Mouse (Mus musculus) heart, embryonic 16.5 days (tissue): ENCODE data around the gene Tesk2. TPM values are rescaled to one million over a fixed set of nuclear protein-coding genes. Genes with fewer than 3 reads are reported as not detected.

Experiments used
- ATAC-seq: fragments of 200-750 bp; cut with Nextera tagmentation; replicated peaks from 2 replicates; pipeline ENCODE4 v1.8.0; 2017; ENCODE audit warnings: moderate number of reproducible peaks; ENCODE audit not compliant: insufficient read depth, low FRiP score; ENCODE audit errors: extremely low read depth
- H3K27ac ChIP-seq: fragments of 300-500 bp; sonication (generic); 2 replicates; pipeline ENCODE4 v1.5.1; 2014; ENCODE audit warnings: mild to moderate bottlenecking, low read length, control low read depth, moderate library complexity
- H3K27me3 ChIP-seq: fragments of 300-500 bp; sonication (generic); 2 replicates; pipeline ENCODE4 v1.6.1; 2014; ENCODE audit warnings: low read length, mixed read lengths; ENCODE audit not compliant: control insufficient read depth, insufficient read depth
- H3K36me3 ChIP-seq: fragments of 300-500 bp; sonication (generic); 2 replicates; pipeline ENCODE4 v1.6.1; 2014; ENCODE audit not compliant: control insufficient read depth, insufficient read depth
- H3K4me1 ChIP-seq: fragments of 300-500 bp; sonication (generic); 2 replicates; pipeline ENCODE4 v1.6.1; 2014; ENCODE audit warnings: low read length, mixed read lengths; ENCODE audit not compliant: control insufficient read depth, insufficient read depth
- H3K4me2 ChIP-seq: fragments of 300-500 bp; sonication (generic); 2 replicates; pipeline ENCODE4 v1.6.1; 2014; ENCODE audit warnings: low read depth, mild to moderate bottlenecking, control low read depth, low read length
- H3K4me3 ChIP-seq: fragments of 300-500 bp; sonication (generic); 2 replicates; pipeline ENCODE4 v1.5.1; 2014; ENCODE audit warnings: mild to moderate bottlenecking, control low read depth, low read length
- H3K9ac ChIP-seq: fragments of 300-500 bp; sonication (generic); 2 replicates; pipeline ENCODE4 v1.6.1; 2014; ENCODE audit warnings: low read length, control low read depth
- H3K9me3 ChIP-seq: fragments of 300-500 bp; sonication (generic); replicated peaks from 2 replicates; pipeline ENCODE4 v1.6.1; 2016; ENCODE audit warnings: low read length; ENCODE audit not compliant: control insufficient read depth
- WGBS: fragments of 180-500 bp; shearing (Covaris S2); extraction: QIAGEN DNeasy Blood & Tissue Kit; methylation state at CpG from one replicate; pipeline ENCODE4 v1.1.7; 2014; 5-methylcytosine and 5-hydroxymethylcytosine counted together
- polyA plus RNA-seq: library from polyadenylated mRNA; unstranded; fragments of >200 nt; fragmentation: Nextera tagmentation; extraction: Ambion mirVana; gene quantifications from 2 replicates; pipeline ENCODE4 v1.2.1, GENCODE M21; 2015

Tesk2 gene
- polyA plus RNA-seq, 1 experiment from 2014 or later: 3.3 TPM

DNA sequence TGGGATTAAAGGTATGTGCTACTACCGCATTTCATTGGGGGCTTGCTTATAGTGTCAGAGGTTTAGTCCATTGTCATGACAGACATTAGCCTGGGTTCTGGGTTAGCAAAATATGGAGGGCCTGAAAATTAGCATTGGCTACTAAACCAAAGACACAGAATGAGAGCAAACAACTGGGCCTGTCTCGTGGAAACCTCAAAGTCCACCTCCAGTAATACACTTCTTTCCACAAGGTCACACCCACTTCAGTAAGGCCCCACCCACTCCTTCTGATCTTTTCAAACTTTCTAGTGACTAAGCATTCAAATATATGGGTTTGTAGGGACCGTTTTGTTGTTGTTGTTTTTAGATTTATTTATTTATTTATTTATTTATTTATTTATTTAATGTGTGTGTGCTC is 8.8 kb downstream of the Tesk2 start:
- no peaks in the 10 kb centered on the region for H3K27me3 ChIP-seq
- no peak overlapping the region for H3K9ac ChIP-seq
- WGBS: 89% methylated on average over 3 of the region's 3 CpGs

DNA sequence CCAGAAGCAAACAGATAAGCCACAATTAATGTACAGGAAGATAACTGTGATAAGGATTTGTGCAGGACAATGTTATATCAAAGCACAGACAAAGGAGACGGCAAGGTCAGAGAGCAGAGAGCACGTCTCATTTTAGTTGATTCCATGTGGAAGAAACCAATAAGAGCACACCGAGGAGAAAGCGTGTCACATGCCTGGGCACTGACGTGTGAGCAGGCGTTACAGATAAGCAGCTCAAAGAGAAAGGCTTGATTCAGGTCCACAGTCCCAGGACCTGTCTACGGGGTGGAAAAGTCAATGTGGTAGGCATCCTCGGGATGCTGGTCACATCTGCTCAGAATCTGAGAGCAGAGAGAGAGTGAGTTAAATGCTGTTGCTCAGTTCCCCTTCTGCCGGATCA is 10.3 kb downstream of the Tesk2 start:
- 42% methylated on average over 9 of the region's 9 CpGs for WGBS
- ATAC-seq: no peak
- no peak overlapping the region for H3K4me2 ChIP-seq

More for the DNA sequence above, 8.8 kb downstream of the Tesk2 start:
- no peaks in the 10 kb centered on the region for H3K9me3 ChIP-seq
- no peak overlapping the region for H3K4me2 ChIP-seq
- no peak for ATAC-seq
- H3K36me3 ChIP-seq: no peaks in the 10 kb centered on the region
- H3K4me3 ChIP-seq: no peak overlapping the region
- no peaks in the 10 kb centered on the region for H3K4me1 ChIP-seq
- no peak overlapping the region for H3K27ac ChIP-seq

DNA sequence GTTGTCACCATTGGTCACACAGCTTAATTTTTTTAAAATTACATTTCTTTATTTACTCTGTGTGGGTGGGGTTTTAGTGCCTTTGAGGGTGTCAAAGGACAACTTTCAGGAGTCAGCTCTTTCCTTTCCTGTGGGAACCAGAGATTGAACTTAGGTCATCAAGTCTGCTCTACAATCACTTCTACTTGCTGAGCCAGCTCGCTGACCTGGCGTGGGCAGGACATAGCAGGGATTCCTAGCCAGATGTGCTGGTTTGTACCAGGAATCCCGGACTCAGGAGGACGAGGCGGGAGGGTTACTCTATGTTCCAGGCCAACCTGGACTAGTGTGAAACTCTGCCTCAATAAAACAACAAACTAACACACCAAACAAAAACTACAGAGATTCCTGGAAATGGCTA is 11.6 kb downstream of the Tesk2 start:
- 67% methylated on average over 5 of the region's 5 CpGs for WGBS
- Histone ChIP-seq H3K27ac (no peak overlapping the region), H3K27me3 (no peaks in the 10 kb centered on the region), H3K4me1 (no peaks in the 10 kb centered on the region), H3K4me3 (no peak overlapping the region), H3K4me2 (no peak overlapping the region), H3K36me3 (no peaks in the 10 kb centered on the region), H3K9ac (no peak overlapping the region), H3K9me3 (no peaks in the 10 kb centered on the region)
- no peak for ATAC-seq

More for the DNA sequence above, 10.3 kb downstream of the Tesk2 start:
- Histone ChIP-seq H3K36me3 (no peaks in the 10 kb centered on the region), H3K9me3 (no peaks in the 10 kb centered on the region), H3K4me1 (no peaks in the 10 kb centered on the region), H3K9ac (no peak overlapping the region), H3K4me3 (no peak overlapping the region), H3K27me3 (no peaks in the 10 kb centered on the region), H3K27ac (no peak overlapping the region)

DNA sequence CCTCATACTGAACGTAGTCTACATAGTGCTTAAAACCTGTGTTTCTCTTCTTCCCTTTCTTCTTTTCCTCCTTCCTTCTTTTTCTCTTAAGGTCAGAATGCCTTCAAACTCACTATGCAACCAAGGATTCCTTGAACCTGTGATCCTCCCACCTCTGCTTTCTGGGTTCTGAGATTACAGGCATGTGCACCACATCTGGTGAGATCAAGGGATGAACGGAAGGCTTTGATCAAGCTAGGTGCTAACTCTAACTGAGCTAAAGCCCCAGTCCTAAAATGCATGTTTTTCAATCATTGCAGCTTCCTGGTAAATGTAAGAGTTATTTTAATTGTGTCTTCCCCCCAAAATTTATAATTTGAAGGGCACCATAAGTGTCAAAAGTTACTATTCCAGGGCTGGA is 14.2 kb downstream of the Tesk2 start:
- Histone ChIP-seq H3K27me3 (no peaks in the 10 kb centered on the region), H3K9me3 (no peaks in the 10 kb centered on the region), H3K27ac (no peak overlapping the region), H3K4me2 (no peak overlapping the region), H3K4me3 (no peak overlapping the region), H3K36me3 (no peaks in the 10 kb centered on the region), H3K4me1 (no peaks in the 10 kb centered on the region), H3K9ac (no peak overlapping the region)
- 71% methylated on average over 2 of the region's 2 CpGs for WGBS
- ATAC-seq: no peak

DNA sequence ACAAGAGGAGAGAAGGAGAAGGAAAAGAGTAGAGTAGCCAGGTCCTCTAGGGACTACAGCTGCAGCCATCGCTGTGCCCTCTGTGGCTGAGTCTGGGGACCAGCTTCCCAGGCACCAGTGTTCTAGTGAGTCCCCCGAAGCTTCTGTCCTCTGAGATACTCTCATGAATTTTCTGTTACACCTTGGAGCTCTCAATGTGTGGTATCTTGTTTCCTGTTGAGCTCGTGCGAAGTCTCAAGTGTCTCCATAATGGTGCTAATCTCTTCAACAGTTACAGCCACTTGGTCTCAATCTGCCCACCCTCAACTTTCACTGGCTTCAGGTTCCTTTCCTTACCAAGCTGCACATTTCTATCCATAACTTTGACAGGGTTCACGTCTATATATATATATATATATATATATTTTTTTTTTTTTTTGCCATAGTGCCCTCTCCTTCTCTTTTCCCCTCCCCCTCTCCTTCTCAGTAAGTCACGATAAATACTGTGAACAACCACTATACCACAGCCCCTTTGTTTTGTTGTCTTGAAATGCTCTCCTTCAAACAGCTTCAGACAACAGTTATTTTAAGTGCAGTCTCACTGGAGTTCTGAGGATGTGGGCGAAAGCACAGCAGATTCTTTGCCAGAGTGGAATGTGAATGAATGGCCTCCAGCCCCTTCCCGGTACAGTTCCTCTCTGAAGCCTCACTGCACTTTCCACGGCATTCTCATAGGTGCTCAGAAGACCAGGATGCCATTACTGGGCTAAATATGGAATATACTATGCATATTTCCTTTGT is 18.4 kb downstream of the Tesk2 start:
- Histone ChIP-seq H3K4me2 (no peak overlapping the region), H3K9me3 (no peaks in the 10 kb centered on the region), H3K27ac (no peak overlapping the region), H3K36me3 (no peaks in the 10 kb centered on the region), H3K4me3 (no peak overlapping the region), H3K27me3 (no peaks in the 10 kb centered on the region), H3K9ac (no peak overlapping the region), H3K4me1 (no peaks in the 10 kb centered on the region)
- 55% methylated on average over 9 of the region's 9 CpGs for WGBS
- no peak for ATAC-seq

DNA sequence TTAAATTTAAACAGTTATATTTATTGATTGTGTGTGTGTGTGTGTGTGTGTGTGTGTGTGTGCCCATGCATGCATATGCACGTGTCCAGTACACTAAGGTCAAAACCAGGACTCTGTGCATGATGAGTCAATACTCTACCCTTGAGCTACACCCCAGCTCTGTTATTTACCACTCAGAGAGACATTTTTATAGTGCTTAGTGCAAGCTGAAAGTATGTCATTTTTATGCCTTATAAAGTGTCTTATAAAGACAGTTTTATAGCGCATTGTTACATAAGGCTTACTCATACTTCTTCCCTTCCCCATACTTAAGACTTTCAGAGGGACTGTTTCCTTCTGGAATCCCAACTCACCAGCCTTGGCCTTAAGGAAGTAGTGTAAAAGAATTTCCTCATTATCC is 29.0 kb downstream of the Tesk2 start:
- no peaks in the 10 kb centered on the region for H3K36me3 ChIP-seq
- no peak for ATAC-seq

DNA sequence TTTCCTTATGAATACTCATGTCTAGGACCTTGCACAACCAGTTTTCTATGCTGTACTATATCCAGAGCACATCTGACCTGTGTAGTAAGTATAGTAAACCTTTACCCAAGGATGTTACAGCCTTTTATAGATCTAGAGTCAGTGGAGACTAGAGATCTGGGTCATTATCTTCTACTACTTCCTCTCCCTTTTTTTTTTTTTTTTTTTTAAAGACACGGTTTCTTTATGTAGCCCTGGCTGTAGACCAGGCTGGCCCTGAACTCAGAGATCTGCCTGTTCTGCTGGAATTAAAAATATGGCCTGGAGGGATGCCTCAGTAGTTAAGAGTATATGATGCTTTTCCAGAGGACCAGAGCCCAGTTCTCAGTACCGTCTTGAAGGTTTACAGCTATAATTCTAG is 41.2 kb downstream of the Tesk2 start:
- 75% methylated on average over 2 of the region's 2 CpGs for WGBS
- Histone ChIP-seq H3K9ac (no peak overlapping the region), H3K9me3 (no peaks in the 10 kb centered on the region), H3K4me1 (no peaks in the 10 kb centered on the region), H3K4me3 (no peak overlapping the region), H3K36me3 (no peaks in the 10 kb centered on the region), H3K4me2 (no peak overlapping the region), H3K27me3 (no peaks in the 10 kb centered on the region), H3K27ac (no peak overlapping the region)
- no peak for ATAC-seq

More for the DNA sequence above, 29.0 kb downstream of the Tesk2 start:
- Histone ChIP-seq H3K9ac (no peak overlapping the region), H3K4me1 (no peaks in the 10 kb centered on the region), H3K4me2 (no peak overlapping the region), H3K4me3 (no peak overlapping the region), H3K9me3 (no peaks in the 10 kb centered on the region), H3K27ac (no peak overlapping the region), H3K27me3 (no peaks in the 10 kb centered on the region)
- WGBS: 82% methylated on average over 2 of the region's 2 CpGs

DNA sequence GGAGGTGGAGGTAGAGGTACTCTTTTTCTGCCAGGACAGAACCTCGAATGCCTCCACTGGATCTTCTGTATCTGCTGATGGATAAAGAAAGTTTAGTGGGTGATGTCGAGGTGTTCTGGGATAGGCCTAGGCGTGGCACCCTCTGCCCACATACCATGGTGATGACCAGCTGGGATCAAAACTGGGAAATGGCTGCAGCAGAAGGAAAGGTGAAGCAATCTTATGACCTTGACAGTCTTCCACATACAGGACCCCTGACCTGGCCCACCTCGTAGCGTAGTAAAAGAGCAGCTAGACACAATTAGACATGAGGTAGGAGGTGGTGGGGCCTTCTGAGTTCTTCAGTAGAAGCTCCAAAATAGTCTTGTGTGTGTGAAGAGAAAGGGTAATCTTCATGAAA is 43.3 kb downstream of the Tesk2 start:
- Histone ChIP-seq H3K4me1 (no peaks in the 10 kb centered on the region), H3K27ac (no peak overlapping the region), H3K4me2 (no peak overlapping the region), H3K27me3 (no peaks in the 10 kb centered on the region), H3K9me3 (no peaks in the 10 kb centered on the region), H3K9ac (no peak overlapping the region), H3K36me3 (no peaks in the 10 kb centered on the region), H3K4me3 (no peak overlapping the region)
- ATAC-seq: no peak
- 80% methylated on average over 5 of the region's 5 CpGs for WGBS

DNA sequence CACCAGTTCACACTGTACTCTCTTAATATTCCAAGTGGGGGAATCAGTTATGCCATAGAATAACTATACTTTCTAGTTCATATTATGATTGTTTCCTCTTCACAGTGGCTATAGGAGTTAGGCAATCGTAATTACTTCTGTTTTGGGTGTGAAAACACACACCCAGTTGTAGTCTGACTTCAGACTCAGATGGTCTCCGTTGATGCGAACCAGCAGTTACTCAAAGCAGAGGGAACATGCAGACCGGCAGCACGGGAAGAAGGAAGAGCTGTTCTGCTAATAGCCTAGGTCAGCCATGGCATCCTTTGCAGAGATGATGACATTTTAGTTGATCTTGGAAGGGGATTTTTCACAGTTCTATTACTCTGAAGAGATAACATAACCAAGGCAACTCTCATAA is 47.8 kb downstream of the Tesk2 start:
- no peak for ATAC-seq
- 81% methylated on average over 5 of the region's 5 CpGs for WGBS
- H3K4me3 ChIP-seq: no peak overlapping the region

More for the DNA sequence above, 47.8 kb downstream of the Tesk2 start:
- no peak overlapping the region for H3K27ac ChIP-seq
- H3K9me3 ChIP-seq: no peaks in the 10 kb centered on the region
- no peaks in the 10 kb centered on the region for H3K36me3 ChIP-seq
- no peak overlapping the region for H3K9ac ChIP-seq
- no peaks in the 10 kb centered on the region for H3K27me3 ChIP-seq
- no peak overlapping the region for H3K4me2 ChIP-seq
- no peaks in the 10 kb centered on the region for H3K4me1 ChIP-seq
